Mouse (Mus musculus) lung, postnatal 4 days (tissue): ENCODE measurements at regions not wholly inside any gene's neighbourhood (a gene's known extent, or its start where the extent isn't known, plus 50 kb on each side); places are given as distances from the start of the nearest gene placed in this dataset.
"Not testable (repeated sequence)": the region's sequence is repeated elsewhere in the genome, so short reads cannot be mapped to it uniquely, and the experiment has no call there.

Experiments used
- DNase-seq, 2 experiments: peaks; one replicate each; pipeline ENCODE4 v3.0.0; 2021

DNA sequence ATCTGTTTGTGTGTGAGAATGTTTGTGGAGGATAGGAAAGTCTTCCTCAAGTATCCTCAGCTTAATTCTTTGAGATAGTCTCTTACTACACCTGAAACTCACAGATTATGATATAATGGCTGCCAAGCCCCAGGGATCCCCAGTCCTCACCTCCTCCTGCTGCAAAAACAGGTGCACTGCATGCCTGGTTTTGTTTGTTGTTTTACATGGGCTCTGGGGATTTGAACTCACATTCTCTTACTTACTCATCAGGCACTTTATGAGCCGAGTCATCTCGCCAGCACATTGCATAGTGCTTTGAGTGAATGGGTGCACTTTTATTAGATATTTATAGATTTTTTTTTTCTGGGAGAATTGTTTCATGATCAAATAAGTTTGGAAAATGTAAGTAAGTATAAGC lies 56.3 kb downstream of the Mterf1b start:
- DNase-seq, result no peak

DNA sequence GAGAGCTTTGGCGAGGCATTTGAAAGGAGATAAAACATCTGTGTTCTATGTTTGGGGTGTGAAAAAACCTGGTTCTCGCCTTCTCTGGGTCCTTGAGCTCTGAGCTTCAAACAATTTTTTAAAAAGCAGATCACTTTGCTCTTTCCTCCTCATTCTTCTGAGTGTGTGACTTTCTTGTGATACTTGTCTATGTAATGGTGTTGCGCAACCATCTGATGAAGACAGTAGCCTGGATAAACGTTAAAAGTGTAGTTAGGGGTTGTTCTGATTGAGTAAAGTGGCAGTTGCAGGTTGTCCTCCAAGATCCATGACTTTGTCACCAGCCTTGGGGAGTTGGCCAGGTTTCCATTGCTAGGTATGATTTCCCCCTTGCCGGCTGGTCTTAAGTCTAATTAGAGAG lies 62.1 kb downstream of the Mterf1b start:
- DNase-seq, result not testable (repeated sequence)

GRCm38 (mm10) chr5:4257048-4257750 lies 65.0 kb downstream of the Mterf1b start:
- DNase-seq, result no peak

DNA sequence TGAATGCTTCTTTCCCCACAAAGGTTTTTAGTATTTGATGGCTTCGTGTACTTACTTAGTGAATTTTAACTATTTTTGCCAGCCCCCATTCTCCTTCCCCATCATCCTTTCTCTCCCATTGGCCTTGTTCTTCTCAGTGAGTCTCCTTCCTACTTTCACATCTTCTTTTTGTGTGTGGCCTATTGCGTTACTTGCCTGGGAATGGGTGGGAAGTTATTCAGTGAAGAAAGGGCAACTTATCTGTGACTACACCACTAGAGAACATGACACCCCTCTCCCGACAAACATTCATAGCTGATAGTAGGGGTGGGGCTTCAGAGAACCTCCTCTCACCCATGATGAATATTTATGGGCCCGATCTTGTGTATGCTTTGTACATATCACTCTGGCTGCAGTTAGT lies 67.1 kb downstream of the Mterf1b start:
- DNase-seq, result no peak

DNA sequence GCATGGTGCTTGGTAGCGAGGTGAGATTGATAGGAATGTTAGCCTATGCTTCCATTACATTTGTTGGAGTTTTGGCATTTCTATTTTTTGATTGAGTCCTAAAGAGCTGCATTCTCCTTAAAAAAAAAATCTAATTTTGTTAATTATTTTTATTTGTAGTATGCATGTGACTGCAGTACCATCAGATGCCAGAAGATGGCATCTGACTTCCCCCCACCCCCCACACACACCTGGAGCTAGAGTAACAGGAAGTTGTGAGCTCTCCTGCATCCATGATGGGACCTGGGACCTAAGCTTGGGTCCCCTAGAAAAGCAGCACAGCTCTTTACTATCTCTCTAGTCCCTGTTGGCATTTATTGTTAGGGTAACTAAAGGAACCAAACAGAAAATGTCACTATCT lies 70.5 kb downstream of the Mterf1b start:
- no peak for DNase-seq

DNA sequence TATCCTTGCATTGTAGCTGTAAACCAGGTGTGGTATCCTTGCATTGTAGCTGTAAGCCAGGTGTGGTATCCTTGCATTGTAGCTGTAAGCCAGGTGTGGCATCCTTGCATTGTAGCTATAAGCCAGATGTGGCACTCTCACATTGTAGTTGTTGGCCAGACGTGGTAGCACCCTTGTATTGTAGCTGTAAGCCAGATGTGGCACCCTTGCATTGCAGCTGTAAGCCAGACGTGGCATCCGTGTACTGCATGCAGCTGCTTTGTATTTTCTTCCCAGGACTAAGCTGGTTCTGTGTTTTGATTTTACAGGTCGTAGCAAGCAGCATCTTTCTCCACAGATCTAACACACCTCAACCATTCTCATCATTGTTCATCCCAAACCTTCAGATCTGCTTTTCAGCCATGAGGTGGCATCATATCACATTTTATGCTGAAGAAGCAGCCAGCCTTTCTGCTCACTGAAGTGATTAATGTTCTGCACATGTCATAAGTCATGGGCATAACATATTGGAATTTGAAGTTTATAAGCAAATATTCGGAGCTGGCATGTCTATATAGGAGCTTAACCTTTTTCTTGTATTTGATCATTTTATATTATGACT lies 71.5 kb downstream of the Mterf1b start:
- DNase-seq, result no peak

DNA sequence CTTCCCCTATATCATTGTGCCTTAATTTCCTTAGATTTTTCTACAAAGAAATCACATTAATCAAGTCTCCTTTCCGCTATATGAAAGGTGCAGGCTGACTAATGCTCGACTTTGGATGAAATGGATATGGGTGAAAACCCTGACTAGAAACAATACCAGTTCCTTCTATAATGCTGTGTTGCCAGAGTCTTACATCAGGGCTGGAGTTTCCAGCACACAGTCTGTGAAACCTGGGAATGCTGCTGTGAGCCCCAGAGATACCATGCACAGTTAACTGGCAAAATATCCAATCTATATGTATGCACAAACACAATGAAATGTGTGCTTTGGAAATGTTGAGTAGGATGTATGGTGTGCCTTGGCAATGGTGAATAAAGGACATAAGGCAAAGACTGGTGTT lies 75.5 kb downstream of the Mterf1b start:
- no peak for DNase-seq

- no peak for DNase-seq
These were observed 80.8 kb downstream of the Mterf1b start for GRCm38 (mm10) chr5:4273001-4273400.

GRCm38 (mm10) chr5:4303616-4304015 lies 111.4 kb downstream of the Mterf1b start:
- DNase-seq, result no peak

GRCm38 (mm10) chr5:4304201-4304600 lies 112.0 kb downstream of the Mterf1b start:
- DNase-seq, result no peak

- DNase-seq, result no peak
These were observed 116.3 kb downstream of the Mterf1b start for GRCm38 (mm10) chr5:4308514-4308913.

- peak; percentile 23 to 50 for DNase-seq
These were observed 119.0 kb downstream of the Mterf1b start for GRCm38 (mm10) chr5:4311169-4311568.

GRCm38 (mm10) chr5:4311599-4311998 lies 119.4 kb downstream of the Mterf1b start:
- DNase-seq, result no peak

GRCm38 (mm10) chr5:4312675-4313074 lies 120.5 kb downstream of the Mterf1b start:
- DNase-seq, result peak; percentile 40 to 43

DNA sequence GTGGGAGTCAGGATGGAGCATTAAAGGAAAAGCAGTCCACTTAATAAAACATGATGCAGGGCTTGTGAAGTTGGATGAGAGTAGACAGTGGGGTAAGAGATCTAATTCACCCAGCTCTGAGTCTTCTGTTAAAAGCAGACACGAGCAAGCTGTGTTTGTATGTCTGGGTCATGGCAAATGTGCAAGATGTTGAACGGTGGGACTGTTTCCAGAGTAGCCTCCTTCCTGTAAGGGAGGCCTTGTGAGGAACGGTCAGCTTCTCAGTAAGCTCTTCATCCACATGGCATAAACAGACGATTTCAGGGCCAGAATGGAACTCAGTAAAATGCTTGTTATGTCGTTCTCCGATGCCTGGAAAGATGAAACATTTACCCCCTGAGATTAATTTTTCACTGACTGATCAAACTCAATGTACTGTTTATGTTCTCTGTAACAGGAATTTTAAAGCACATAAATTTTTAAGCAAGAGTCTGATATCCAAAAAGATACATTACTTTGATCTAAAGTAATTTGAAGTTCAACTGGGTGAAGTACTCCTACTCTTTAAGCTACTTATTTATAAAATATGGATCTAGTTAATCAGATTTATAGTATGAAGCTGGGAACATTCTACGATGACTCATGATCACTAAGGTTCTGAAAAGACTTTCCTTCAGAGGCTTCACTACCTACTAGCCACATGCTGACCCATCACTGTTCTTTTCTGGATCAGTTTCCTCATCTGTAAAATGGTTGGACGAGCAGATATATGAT lies 130.6 kb downstream of the Mterf1b start:
- DNase-seq, result no peak

GRCm38 (mm10) chr5:4323387-4323704 lies 131.2 kb downstream of the Mterf1b start:
- DNase-seq, result no peak

- peak; percentile 45 to 63 for DNase-seq
These were observed 133.6 kb downstream of the Mterf1b start for GRCm38 (mm10) chr5:4325813-4326212.

DNA sequence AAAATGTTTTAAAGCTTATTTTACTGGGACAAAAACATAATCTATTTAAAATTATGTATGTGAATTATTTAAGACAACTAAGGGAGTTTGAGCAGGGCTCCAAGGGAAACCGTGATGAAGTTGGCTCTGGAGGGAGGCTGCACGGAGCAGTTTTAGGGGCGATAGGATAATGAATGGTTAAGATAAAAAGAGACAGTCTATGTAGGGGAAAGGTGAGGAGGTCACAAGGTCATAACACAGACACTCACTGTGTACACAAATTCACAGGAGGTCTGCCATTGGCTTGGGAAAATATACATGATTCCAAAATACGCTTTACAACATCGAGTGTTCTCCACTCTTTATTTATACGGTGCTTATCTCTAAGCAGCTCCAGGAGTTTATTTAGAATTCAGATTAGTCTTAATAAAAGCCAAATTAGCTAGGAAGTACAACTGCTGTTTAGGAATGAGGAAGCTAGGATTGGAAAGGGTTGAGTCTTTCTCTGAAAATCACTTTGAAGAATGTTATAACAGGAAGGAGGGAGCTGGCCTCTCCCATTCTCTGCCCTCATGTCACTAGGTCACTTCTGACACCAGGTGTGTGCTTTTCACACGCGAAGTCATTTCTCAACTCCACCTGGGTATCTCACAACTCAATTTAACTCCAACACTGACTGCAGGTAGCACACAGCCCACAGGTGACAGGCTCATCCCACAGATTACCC lies 134.3 kb downstream of the Mterf1b start:
- peak in 1 of 2 experiments; percentile 13 for DNase-seq

- peak; percentile 31 to 32 for DNase-seq
These were observed 143.5 kb downstream of the Mterf1b start for GRCm38 (mm10) chr5:4335683-4336082.

- peak in 1 of 2 experiments; percentile 30 for DNase-seq
These were observed 149.8 kb downstream of the Mterf1b start for GRCm38 (mm10) chr5:4341956-4342355.

GRCm38 (mm10) chr5:4344458-4344857 lies 152.3 kb downstream of the Mterf1b start:
- no peak for DNase-seq

DNA sequence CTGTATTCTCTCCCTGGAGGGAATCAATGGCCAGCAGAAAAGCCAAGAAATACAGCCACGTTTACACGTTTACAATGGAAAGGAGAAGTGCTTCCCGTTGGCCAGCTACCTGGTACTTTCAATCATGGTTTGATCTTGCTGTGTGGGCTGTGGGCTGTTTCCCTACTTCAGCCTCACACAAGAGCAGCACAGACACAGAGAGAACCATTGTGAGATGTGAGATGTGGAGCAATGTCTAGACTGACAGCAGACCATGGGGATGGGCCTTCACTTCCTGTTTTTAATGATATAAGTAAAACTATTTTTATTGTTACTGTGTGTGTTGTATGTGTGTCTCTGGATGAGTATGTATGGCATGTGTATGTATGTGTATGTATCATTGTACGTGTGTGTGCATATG lies 156.2 kb downstream of the Mterf1b start:
- DNase-seq, result no peak

DNA sequence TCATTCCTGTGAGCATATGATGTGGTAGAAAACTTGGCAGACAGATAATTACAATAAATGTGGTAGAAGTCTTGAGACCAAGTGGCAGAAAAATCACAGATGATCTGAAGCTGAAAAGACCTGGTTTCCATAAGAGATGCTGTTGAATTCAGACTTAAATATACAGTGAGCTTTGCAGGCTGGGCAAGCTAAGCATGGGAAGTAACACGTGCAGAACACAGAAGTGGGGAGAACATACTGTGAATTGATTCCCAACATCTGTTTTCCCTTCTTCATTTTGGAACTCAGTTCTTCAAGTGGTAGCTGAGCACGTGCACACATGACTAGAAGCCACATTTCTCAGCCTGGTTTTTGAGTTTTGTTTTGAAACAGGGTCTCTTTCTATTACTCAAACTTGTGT lies 157.8 kb downstream of the Mterf1b start:
- DNase-seq, result no peak
